Mouse (Mus musculus) neural tube, embryonic 14.5 days (tissue): ENCODE measurements around the gene Tmem245. TPM values are rescaled to one million over a fixed set of nuclear protein-coding genes. Genes with fewer than 3 reads are reported as not detected.

ENCODE experiments used
- ATAC-seq: fragments of 200-750 bp; cut with Nextera tagmentation; 2 replicates; pipeline ENCODE4 v1.8.0; 2017; ENCODE audit warnings: low read depth, mild to moderate bottlenecking, moderate TSS enrichment, moderate library complexity
- H3K27ac ChIP-seq: fragments of 300-500 bp; sonication (generic); 2 replicates; pipeline ENCODE4 v1.5.1; 2014; ENCODE audit warnings: low read depth, mild to moderate bottlenecking, control low read depth, low read length, moderate library complexity, mixed read lengths
- H3K27me3 ChIP-seq: fragments of 300-500 bp; sonication (generic); 2 replicates; pipeline ENCODE4 v1.6.1; 2014; ENCODE audit warnings: low read length; ENCODE audit not compliant: control insufficient read depth, insufficient read depth
- H3K36me3 ChIP-seq: fragments of 300-500 bp; sonication (generic); 2 replicates; pipeline ENCODE4 v1.6.1; 2014; ENCODE audit warnings: low read length, mixed read lengths; ENCODE audit not compliant: control insufficient read depth, insufficient read depth
- H3K4me1 ChIP-seq: fragments of 300-500 bp; sonication (generic); 2 replicates; pipeline ENCODE4 v1.6.1; 2014; ENCODE audit warnings: low read length; ENCODE audit not compliant: control insufficient read depth, insufficient read depth
- H3K4me2 ChIP-seq: fragments of 300-500 bp; sonication (generic); 2 replicates; pipeline ENCODE4 v1.6.1; 2014; ENCODE audit warnings: mild to moderate bottlenecking, low read depth, low read length, control low read depth
- H3K4me3 ChIP-seq: fragments of 300-500 bp; sonication (generic); 2 replicates; pipeline ENCODE4 v1.5.1; 2014; ENCODE audit warnings: low read depth, low read length, control low read depth, mixed read lengths
- H3K9ac ChIP-seq: fragments of 300-500 bp; sonication (generic); replicated peaks from 2 replicates; pipeline ENCODE4 v1.6.1; 2014; ENCODE audit warnings: low read depth, mild to moderate bottlenecking, control low read depth, low read length, mixed read lengths
- H3K9me3 ChIP-seq: fragments of 300-500 bp; sonication (generic); 2 replicates; pipeline ENCODE4 v1.6.1; 2016; ENCODE audit warnings: low read length; ENCODE audit not compliant: control insufficient read depth
- WGBS: fragments of 180-500 bp; shearing (Covaris S2); extraction: QIAGEN DNeasy Blood & Tissue Kit; methylation state at CpG from one replicate; pipeline ENCODE4 v1.1.7; 2014; 5-methylcytosine and 5-hydroxymethylcytosine counted together
- microRNA counts: library from miRNA; unstranded; fragments of <30 nt; microRNA quantifications from one replicate; lab custom pipeline; 2016
- microRNA-seq: library from miRNA; unstranded; fragments of <30 nt; microRNA quantifications from one replicate; pipeline ENCODE4, GENCODE M21; 2016
- polyA plus RNA-seq: library from polyadenylated mRNA; unstranded; fragments of >200 nt; fragmentation: Nextera tagmentation; extraction: Ambion mirVana; gene quantifications from 2 replicates; pipeline ENCODE4 v1.2.1, GENCODE M21; 2014

The Tmem245 gene
- polyA plus RNA-seq, 1 experiment from 2014 or later = 9.3 TPM

GRCm38 (mm10) chr4:56829511-56829921 is 117.7 kb downstream of the Tmem245 start:
- 45% methylated on average over 7 of the region's 7 CpGs for WGBS

DNA sequence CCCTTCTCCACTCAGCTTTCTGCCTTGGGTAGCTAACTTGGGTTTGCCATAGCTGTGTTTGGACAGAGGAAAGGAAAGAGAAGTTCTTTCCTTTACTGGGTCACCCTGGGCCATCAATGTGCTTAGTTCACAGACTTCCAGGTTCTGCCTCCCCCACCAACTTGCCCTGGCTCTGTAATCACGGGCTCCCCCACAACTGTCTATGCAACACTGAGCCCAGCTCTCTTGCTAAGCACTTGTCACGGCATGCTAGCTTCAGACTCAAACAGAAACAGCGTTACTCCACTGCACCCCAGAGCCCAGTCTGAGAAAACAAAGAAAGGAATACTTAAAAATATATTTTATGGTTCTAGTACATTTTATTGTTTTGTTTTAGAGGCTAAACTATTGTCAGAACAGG is 118.3 kb downstream of the Tmem245 start:
- H3K4me1 ChIP-seq = no peaks in the 10 kb centered on the region
- no peak for ATAC-seq
- H3K27me3 ChIP-seq = no peaks in the 10 kb centered on the region
- H3K9ac ChIP-seq = no peak overlapping the region
- no peak overlapping the region for H3K4me2 ChIP-seq
- H3K9me3 ChIP-seq = no peaks in the 10 kb centered on the region
- no peak overlapping the region for H3K4me3 ChIP-seq
- no peak overlapping the region for H3K27ac ChIP-seq
- peaks cover 15% of the 10 kb centered on the region for H3K36me3 ChIP-seq
- WGBS = 83% methylated on average over 3 of the region's 3 CpGs

More at GRCm38 (mm10) chr4:56829511-56829921, 117.7 kb downstream of the Tmem245 start:
- no peak overlapping the region for H3K9ac ChIP-seq
- H3K27me3 ChIP-seq = no peaks in the 10 kb centered on the region
- no peaks in the 10 kb centered on the region for H3K4me1 ChIP-seq
- no peak overlapping the region for H3K27ac ChIP-seq
- no peaks in the 10 kb centered on the region for H3K9me3 ChIP-seq
- no peak overlapping the region for H3K4me3 ChIP-seq
- peak; percentile 38; the same call in 1 of the 2 replicates for ATAC-seq
- H3K4me2 ChIP-seq = no peak overlapping the region
- peaks cover 18% of the 10 kb centered on the region for H3K36me3 ChIP-seq

DNA sequence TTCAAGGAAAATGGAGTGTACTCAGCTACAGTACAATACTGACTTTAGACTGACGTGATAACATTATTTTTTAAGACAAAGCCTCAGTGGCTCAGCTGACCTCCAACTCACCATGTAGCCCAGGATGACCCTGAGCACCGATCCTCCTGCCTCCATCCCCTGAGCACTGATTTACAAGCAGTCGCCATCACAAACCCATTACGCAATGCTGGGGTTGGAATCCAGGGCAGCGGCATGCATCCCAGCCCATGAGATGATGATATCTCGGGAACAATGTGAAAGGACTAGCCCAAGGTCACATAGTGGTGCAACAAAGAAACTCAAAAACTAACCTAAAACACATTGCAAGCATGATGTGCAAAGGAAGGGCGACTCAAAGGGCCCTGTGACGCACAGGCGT is 123.0 kb downstream of the Tmem245 start:
- Histone ChIP-seq H3K9ac (no peak overlapping the region), H3K9me3 (no peaks in the 10 kb centered on the region), H3K27me3 (no peaks in the 10 kb centered on the region), H3K4me2 (no peak overlapping the region), H3K27ac (no peak overlapping the region), H3K4me1 (no peaks in the 10 kb centered on the region), H3K36me3 (peaks cover 9% of the 10 kb centered on the region; the same call in 1 of the 2 replicates), H3K4me3 (no peak overlapping the region)
- ATAC-seq = no peak
- 87% methylated on average over 9 of the region's 9 CpGs for WGBS

DNA sequence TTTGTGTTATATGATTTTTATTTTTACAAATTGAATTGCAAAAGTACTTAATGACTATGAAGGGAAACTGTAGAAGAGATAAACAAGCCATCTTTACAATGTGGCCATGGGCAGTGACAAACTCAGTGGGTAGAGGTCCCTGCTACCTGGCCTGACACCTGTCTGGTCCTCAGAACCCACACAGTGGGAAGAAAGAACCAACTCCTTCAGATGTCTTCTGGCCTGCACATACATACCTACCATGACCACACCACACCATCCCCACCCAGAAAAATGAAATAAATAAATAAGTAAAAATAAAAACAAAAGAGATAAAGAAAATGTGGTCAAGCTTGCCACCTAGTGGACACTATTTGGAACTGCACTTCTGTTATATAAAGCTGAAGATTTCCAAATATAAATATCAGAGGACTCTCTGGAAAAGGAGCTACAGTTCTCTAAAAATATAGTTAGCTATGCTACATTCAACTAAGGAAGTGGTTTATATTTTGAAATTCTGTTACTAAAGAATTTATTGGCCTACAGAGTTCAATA is 127.2 kb downstream of the Tmem245 start:
- Histone ChIP-seq H3K4me1 (no peaks in the 10 kb centered on the region), H3K4me3 (no peak overlapping the region), H3K27ac (no peak overlapping the region), H3K9ac (no peak overlapping the region), H3K36me3 (peaks cover 3% of the 10 kb centered on the region; the same call in 1 of the 2 replicates), H3K9me3 (no peaks in the 10 kb centered on the region), H3K4me2 (no peak overlapping the region), H3K27me3 (no peaks in the 10 kb centered on the region)
- peak; percentile 66; the same call in 1 of the 2 replicates for ATAC-seq

MicroRNA genes within 50 kb of the gene (microRNA counts, 519-probe panel; counts per million panel counts)
- microRNA mmu-miR-32 (lab: Ali Mortazavi, UCI) = 4,399 counts per million, percentile 54 among the panel's probes with 10 or more counts

Small RNA genes lying within 50 kb of the gene (microRNA-seq; reads per million reads assigned to microRNA genes)
- gene Mir32 = 140 reads per million, percentile 51 among the genes with 10 or more reads in this experiment

Other genes starting within 250 kb of the Tmem245 start
- not detected in 2 replicates for gene Gm26657, start 207.4 kb downstream of the Tmem245 start, polyA plus RNA-seq
- not detected in 2 replicates for gene Actl7b, start 206.0 kb downstream of the Tmem245 start, polyA plus RNA-seq
- gene Actl7a, start 204.0 kb downstream of the Tmem245 start, polyA plus RNA-seq = not detected in 2 replicates
- gene Elp1, start 145.1 kb downstream of the Tmem245 start, polyA plus RNA-seq = 76.9 and 94.1 TPM in 2 replicates
- 17.8 and 19.0 TPM in 2 replicates for gene Fam206a, start 145.1 kb downstream of the Tmem245 start, polyA plus RNA-seq
- 14.4 and 22.8 TPM in 2 replicates for gene Ctnnal1, start 82.2 kb downstream of the Tmem245 start, polyA plus RNA-seq
- gene Frrs1l, start 43.0 kb upstream of the Tmem245 start, polyA plus RNA-seq = 31.6 and 34.5 TPM in 2 replicates
- gene Epb41l4b, start 196.0 kb upstream of the Tmem245 start, polyA plus RNA-seq = 4.7 and 6.5 TPM in 2 replicates